Mouse (Mus musculus) neural tube, embryonic 14.5 days (tissue): ENCODE measurements at regions not wholly inside any gene's neighbourhood (a gene's known extent, or its start where the extent isn't known, plus 50 kb on each side); places are given as distances from the start of the nearest gene placed in this dataset.

Experiments
- ATAC-seq: fragments of 200-750 bp; cut with Nextera tagmentation; 2 replicates; pipeline ENCODE4 v1.8.0; 2017; ENCODE audit warnings: low read depth, mild to moderate bottlenecking, moderate TSS enrichment, moderate library complexity
- H3K27ac ChIP-seq: fragments of 300-500 bp; sonication (generic); 2 replicates; pipeline ENCODE4 v1.5.1; 2014; ENCODE audit warnings: low read depth, mild to moderate bottlenecking, control low read depth, low read length, moderate library complexity, mixed read lengths
- H3K27me3 ChIP-seq: fragments of 300-500 bp; sonication (generic); 2 replicates; pipeline ENCODE4 v1.6.1; 2014; ENCODE audit warnings: low read length; ENCODE audit not compliant: control insufficient read depth, insufficient read depth
- H3K36me3 ChIP-seq: fragments of 300-500 bp; sonication (generic); 2 replicates; pipeline ENCODE4 v1.6.1; 2014; ENCODE audit warnings: low read length, mixed read lengths; ENCODE audit not compliant: control insufficient read depth, insufficient read depth
- H3K4me1 ChIP-seq: fragments of 300-500 bp; sonication (generic); 2 replicates; pipeline ENCODE4 v1.6.1; 2014; ENCODE audit warnings: low read length; ENCODE audit not compliant: control insufficient read depth, insufficient read depth
- H3K4me2 ChIP-seq: fragments of 300-500 bp; sonication (generic); 2 replicates; pipeline ENCODE4 v1.6.1; 2014; ENCODE audit warnings: mild to moderate bottlenecking, low read depth, low read length, control low read depth
- H3K4me3 ChIP-seq: fragments of 300-500 bp; sonication (generic); 2 replicates; pipeline ENCODE4 v1.5.1; 2014; ENCODE audit warnings: low read depth, low read length, control low read depth, mixed read lengths
- H3K9ac ChIP-seq: fragments of 300-500 bp; sonication (generic); replicated peaks from 2 replicates; pipeline ENCODE4 v1.6.1; 2014; ENCODE audit warnings: low read depth, mild to moderate bottlenecking, control low read depth, low read length, mixed read lengths
- H3K9me3 ChIP-seq: fragments of 300-500 bp; sonication (generic); 2 replicates; pipeline ENCODE4 v1.6.1; 2016; ENCODE audit warnings: low read length; ENCODE audit not compliant: control insufficient read depth
- WGBS: fragments of 180-500 bp; shearing (Covaris S2); extraction: QIAGEN DNeasy Blood & Tissue Kit; methylation state at CpG from one replicate; pipeline ENCODE4 v1.1.7; 2014; 5-methylcytosine and 5-hydroxymethylcytosine counted together

GRCm38 (mm10) chr15:61713953-61714352 is 791.1 kb upstream of the A1bg start:
- Histone ChIP-seq H3K4me3 (no peak overlapping the region), H3K27ac (no peak overlapping the region), H3K4me1 (no peaks in the 10 kb centered on the region), H3K27me3 (no peaks in the 10 kb centered on the region), H3K36me3 (no peaks in the 10 kb centered on the region), H3K9me3 (no peaks in the 10 kb centered on the region), H3K4me2 (no peak overlapping the region), H3K9ac (no peak overlapping the region)
- ATAC-seq = no peak
- 62% methylated on average over 2 of the region's 2 CpGs for WGBS

GRCm38 (mm10) chr15:61708928-61709327 is 786.1 kb upstream of the A1bg start:
- ATAC-seq = no peak
- H3K9me3 ChIP-seq = no peaks in the 10 kb centered on the region
- no peaks in the 10 kb centered on the region for H3K36me3 ChIP-seq
- no peak overlapping the region for H3K4me2 ChIP-seq
- H3K4me1 ChIP-seq = no peaks in the 10 kb centered on the region
- WGBS = 71% methylated on average over 4 of the region's 4 CpGs
- no peak overlapping the region for H3K4me3 ChIP-seq
- H3K27me3 ChIP-seq = no peaks in the 10 kb centered on the region
- no peak overlapping the region for H3K27ac ChIP-seq
- no peak overlapping the region for H3K9ac ChIP-seq

GRCm38 (mm10) chr15:61707952-61708351 is 785.1 kb upstream of the A1bg start:
- Histone ChIP-seq H3K9ac (no peak overlapping the region), H3K4me3 (no peak overlapping the region), H3K4me2 (no peak overlapping the region), H3K4me1 (no peaks in the 10 kb centered on the region), H3K27me3 (no peaks in the 10 kb centered on the region), H3K27ac (no peak overlapping the region), H3K9me3 (no peaks in the 10 kb centered on the region), H3K36me3 (no peaks in the 10 kb centered on the region)
- 80% methylated on average over 6 of the region's 6 CpGs for WGBS
- no peak for ATAC-seq

GRCm38 (mm10) chr15:61692679-61693078 is 769.9 kb upstream of the A1bg start:
- no peaks in the 10 kb centered on the region for H3K9me3 ChIP-seq
- 87% methylated on average over 1 of the region's 1 CpGs for WGBS
- no peak overlapping the region for H3K4me3 ChIP-seq
- no peak overlapping the region for H3K27ac ChIP-seq
- H3K36me3 ChIP-seq = no peaks in the 10 kb centered on the region
- H3K4me2 ChIP-seq = no peak overlapping the region
- no peaks in the 10 kb centered on the region for H3K27me3 ChIP-seq
- no peak for ATAC-seq
- H3K9ac ChIP-seq = no peak overlapping the region
- H3K4me1 ChIP-seq = 0 out of 2 replicates have a peak, but pooled peaks cover 6% of the 10 kb centered on the region

- peak; percentile 86 for ATAC-seq
- no peak overlapping the region for H3K4me3 ChIP-seq
- peak overlapping the region; percentile 28 for H3K4me2 ChIP-seq
- no peaks in the 10 kb centered on the region for H3K27me3 ChIP-seq
- H3K36me3 ChIP-seq = no peaks in the 10 kb centered on the region
- no peak overlapping the region for H3K9ac ChIP-seq
- H3K27ac ChIP-seq = peak overlapping the region; percentile 4; the same call in 1 of the 2 replicates
- H3K4me1 ChIP-seq = 0 out of 2 replicates have a peak, but pooled peaks cover 6% of the 10 kb centered on the region
- H3K9me3 ChIP-seq = no peaks in the 10 kb centered on the region
- WGBS = 45% methylated on average over 13 of the region's 13 CpGs
Observed at GRCm38 (mm10) chr15:61690425-61690824, 767.6 kb upstream of the A1bg start.

DNA sequence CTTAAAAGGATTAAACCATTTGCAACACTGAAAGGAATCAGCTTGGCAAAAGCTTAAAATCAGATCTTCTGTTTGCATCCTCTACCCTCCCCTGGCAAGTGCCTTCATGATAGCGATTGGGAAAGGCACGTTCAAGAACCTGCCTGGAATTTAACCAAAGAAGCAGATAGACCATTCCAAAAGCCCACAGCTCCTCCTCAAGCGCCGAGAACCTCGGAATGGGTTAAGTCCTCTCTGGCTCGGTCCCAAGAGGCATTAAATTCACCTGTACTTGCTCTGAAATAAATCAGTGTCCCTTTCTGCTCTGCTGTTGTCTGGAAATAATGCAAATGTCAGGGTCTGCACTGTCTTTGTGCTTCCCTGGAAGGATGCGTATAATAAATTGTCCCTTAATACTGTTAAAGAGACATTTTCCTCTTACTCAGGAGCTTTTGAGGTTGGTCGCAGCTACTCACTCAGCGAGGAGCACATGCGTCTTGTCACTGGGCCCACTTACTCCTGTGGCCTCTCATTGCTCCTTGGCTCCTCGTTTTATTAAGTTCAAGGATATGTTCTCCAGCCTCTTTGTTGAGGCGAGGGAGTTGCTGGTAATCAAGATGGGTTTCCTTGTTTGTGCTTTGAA is 767.1 kb upstream of the A1bg start:
- WGBS = 39% methylated on average over 12 of the region's 12 CpGs
- ATAC-seq = peak; percentile 87
- Histone ChIP-seq H3K4me2 (peak overlapping the region; percentile 28), H3K9ac (no peak overlapping the region), H3K4me3 (no peak overlapping the region), H3K27me3 (no peaks in the 10 kb centered on the region), H3K27ac (peak overlapping the region; percentile 4; the same call in 1 of the 2 replicates), H3K36me3 (no peaks in the 10 kb centered on the region), H3K4me1 (0 out of 2 replicates have a peak, but pooled peaks cover 6% of the 10 kb centered on the region), H3K9me3 (no peaks in the 10 kb centered on the region)

- ATAC-seq = no peak
- Histone ChIP-seq H3K36me3 (no peaks in the 10 kb centered on the region), H3K4me2 (no peak overlapping the region), H3K9me3 (no peaks in the 10 kb centered on the region), H3K4me3 (no peak overlapping the region), H3K9ac (no peak overlapping the region), H3K27ac (no peak overlapping the region), H3K4me1 (no peaks in the 10 kb centered on the region), H3K27me3 (no peaks in the 10 kb centered on the region)
- 68% methylated on average over 4 of the region's 4 CpGs for WGBS
Observed at GRCm38 (mm10) chr15:61682968-61683367, 760.2 kb upstream of the A1bg start.

GRCm38 (mm10) chr15:61670556-61670955 is 747.7 kb upstream of the A1bg start:
- Histone ChIP-seq H3K4me2 (no peak overlapping the region), H3K27ac (no peak overlapping the region), H3K9ac (no peak overlapping the region), H3K9me3 (no peaks in the 10 kb centered on the region), H3K4me3 (no peak overlapping the region), H3K4me1 (no peaks in the 10 kb centered on the region), H3K36me3 (no peaks in the 10 kb centered on the region), H3K27me3 (no peaks in the 10 kb centered on the region)
- ATAC-seq = no peak
- 92% methylated on average over 5 of the region's 5 CpGs for WGBS

- Histone ChIP-seq H3K9ac (no peak overlapping the region), H3K27me3 (no peaks in the 10 kb centered on the region), H3K4me3 (no peak overlapping the region), H3K4me1 (no peaks in the 10 kb centered on the region), H3K9me3 (no peaks in the 10 kb centered on the region), H3K27ac (no peak overlapping the region), H3K36me3 (no peaks in the 10 kb centered on the region), H3K4me2 (no peak overlapping the region)
- WGBS = 56% methylated on average over 3 of the region's 3 CpGs
- no peak for ATAC-seq
Observed at GRCm38 (mm10) chr15:61660581-61660980, 737.8 kb upstream of the A1bg start.
